Mouse (Mus musculus) left cerebral cortex, postnatal 14 days (tissue): ENCODE data around the gene Paf1. TPM values are rescaled to one million over a fixed set of nuclear protein-coding genes. Genes with fewer than 3 reads are reported as not detected.
"Not testable (repeated sequence)": the region's sequence is repeated elsewhere in the genome, so short reads cannot be mapped to it uniquely, and the experiment has no call there.

ENCODE experiments used
- DNase-seq, 2 experiments: peaks; one replicate each; pipeline ENCODE4 v3.0.0; 2021 to 2022; ENCODE audit warnings: low spot score in 2 of 2, mixed read lengths in 1 of 2
- intact Hi-C: fragments of 180-260 bp; cut with DNase I; formaldehyde crosslinking; loops from one replicate; pipeline ENCODE4 v1.15.1; 2025
- total RNA-seq, 2 experiments: library from RNA; stranded (reverse); gene quantifications; 2 replicates each; pipeline ENCODE4 v1.2.3; 2021

The Paf1 gene
- total RNA-seq, 2 experiments from 2014 or later, result 59.9 to 60.0 TPM

DNA sequence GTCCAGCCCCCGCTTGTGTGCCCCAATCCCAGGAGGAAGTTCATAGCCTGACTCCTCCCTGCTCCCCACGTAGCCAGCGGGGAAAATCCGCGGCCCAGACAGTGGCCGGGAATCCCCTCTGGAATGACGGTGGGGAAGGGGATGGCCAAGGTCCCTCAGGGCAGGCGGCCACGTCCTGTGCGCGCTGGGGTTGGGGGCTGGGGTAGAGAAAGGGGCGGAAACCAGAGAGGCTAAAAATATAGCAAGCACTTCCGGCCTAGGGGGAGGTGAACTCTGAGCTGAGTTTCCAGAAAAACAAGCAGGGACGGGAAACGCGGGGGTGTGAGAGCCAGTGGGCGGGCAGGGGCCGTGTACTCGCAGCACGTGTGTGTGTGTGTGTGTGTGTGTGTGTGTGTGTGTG, 10.8 kb upstream of the Paf1 start:
- intact Hi-C loops, result no loop called here
- DNase-seq, result peak; percentile 63 to 77

DNA sequence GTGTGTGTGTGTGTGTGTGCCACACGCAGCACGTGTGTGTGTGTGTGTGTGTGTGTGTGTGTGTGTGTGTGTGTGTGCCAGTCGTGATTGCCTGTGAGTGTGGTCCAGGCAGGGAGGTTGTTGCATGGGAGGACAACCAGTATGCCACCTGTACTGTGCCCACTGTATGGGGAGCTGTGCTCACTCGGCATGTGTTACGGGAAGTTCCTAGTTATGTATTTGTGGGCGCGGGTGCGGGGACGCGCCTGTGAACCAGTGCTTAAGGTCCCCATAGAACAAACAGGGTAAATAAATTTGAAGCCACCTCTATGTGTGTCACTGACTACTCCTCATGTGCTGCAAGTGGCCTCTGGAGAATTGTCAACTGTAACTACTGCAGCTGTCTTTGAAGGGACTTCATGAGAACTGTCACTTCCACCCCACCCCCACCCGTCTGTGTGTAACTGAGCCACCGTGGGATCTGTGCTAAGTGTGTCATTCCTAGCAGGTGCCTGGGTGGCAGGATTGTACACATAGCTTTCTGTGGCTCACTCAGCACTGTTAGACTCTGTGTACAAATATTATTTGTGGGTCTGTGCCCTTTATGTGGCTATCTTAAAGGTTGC, 10.3 kb upstream of the Paf1 start:
- peak in 1 of 2 experiments; percentile 33 for DNase-seq
- intact Hi-C loops, result no loop called here

DNA sequence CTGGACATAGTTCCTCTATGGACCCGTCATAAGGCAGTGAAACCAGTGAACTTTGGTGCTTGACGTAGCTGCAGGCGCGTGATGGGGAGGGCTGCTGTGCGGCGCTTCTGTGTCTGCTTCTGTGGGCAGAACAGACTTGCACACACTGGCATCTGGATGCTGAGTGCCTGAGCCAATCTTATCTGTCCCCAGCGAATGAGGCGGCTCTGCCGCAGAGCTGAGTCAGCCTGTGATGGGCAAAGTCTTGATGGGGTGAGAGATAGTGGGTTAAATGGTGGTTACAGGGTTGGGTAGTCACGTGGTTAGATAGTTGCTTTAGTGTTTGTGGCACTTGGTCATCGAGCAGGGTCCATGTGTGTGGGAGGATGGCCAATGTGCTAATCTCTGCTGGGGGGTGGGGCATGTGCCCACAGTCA, 9.8 kb upstream of the Paf1 start:
- intact Hi-C loops, result no loop called here
- peak; percentile 71 to 85 for DNase-seq

DNA sequence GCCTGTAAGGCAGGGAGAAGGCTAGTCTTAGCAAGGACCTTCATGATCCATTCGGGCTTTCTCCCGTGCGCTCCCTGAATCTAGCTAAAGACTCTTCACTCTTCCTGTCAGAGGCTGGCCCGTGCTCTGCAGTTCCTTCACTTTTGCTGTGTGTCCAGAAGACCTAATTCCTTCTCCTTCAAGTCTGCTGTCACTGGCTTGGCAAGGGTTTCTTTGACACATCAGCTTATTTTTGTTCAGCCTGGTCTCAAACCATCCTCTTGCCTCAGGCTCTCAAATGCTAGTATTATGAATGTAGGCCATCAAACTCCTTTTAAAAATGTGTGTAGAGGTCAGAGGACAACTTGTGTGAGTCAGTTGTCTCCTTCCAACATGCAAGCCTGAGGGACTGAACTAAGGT, 9.1 kb upstream of the Paf1 start:
- intact Hi-C loops, result no loop called here
- DNase-seq, result no peak

DNA sequence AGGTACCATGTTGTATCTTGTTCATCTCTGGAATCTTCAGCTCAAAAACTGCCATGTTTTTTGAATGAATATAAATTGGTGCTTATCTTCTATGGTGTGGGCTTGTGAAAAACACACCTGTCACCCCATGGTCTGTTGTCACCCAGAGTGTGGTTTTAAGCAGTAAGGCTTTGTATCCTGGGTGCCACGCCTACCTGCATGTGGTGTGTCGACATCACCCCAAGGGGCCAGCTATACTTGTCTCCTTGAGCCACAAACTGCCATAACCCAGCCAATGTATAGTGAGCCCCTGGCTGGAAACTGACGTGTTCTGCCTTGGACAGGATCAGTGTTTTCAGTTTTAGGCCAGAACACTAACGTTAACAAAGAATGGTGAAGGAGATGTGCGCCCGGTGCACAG, 8.6 kb upstream of the Paf1 start:
- DNase-seq, result no peak
- intact Hi-C loops, result no loop called here

DNA sequence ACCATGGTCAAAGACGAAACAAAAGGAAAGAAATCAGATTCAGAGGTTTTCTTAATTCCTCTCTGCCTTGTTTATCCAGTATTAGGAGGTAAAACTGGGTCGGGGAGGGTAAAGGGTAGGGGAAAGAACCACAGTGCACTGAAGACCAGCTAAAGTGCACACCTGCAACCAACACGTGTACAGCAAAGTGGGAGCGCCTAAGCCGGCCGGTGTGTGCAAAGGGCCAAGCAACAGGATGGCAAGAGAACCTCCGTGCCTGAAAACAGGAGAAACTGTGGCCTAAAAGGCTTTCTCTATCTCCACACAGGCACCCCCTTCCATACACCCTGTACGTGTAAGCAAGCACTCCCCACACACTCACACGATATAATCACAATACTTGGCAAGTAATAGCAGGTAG, 7.6 kb upstream of the Paf1 start:
- intact Hi-C loops, result no loop called here
- DNase-seq, result no peak

DNA sequence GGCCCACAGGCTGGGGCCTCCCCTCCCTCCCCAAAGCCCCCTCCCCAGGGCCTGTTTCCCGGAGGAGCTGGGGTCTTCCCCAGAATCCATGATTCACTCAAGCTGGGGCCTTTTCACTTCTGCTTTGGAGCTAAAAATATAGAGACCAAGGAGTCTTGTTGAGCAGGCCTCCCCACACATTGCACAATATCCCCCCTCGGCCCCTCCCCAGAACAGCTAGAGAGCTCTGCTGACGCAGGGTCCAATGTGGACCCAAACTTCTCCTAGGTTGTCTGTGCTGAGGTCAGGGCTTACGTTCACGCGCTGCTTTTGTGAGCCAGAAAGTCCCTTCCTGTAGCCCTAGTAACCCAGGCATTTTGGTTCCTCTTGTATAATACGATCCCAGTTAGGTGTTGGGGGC, 6.7 kb upstream of the Paf1 start:
- DNase-seq, result peak; percentile 30 to 62
- intact Hi-C loops, result loop anchor here (2.0 kb wide), 1 partner anchor 13 kb away; the partner anchor contains the start of gene Plekhg2

DNA sequence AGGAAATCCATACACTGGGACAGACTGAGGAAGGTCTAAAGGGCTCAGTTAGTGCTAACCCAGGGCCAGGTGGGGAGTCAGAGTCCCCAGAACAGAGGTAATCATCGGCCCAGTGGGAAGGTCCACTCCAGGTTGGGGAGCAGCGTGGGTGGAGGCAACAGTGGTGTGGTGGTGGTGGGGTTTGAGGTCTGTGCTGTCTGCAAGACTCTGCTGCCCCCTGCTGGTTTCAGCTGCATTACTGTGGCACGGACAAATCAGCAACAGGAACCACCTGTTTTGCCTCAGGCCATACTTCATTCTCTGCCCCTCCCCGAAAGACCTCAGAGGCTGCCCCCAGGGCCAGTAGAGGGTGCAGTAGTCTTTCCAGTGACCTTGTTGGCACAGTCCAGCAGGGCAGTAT, 6.3 kb upstream of the Paf1 start:
- intact Hi-C loops, result loop anchor here (2.0 kb wide), 1 partner anchor 14 kb away; the partner anchor contains the start of gene Plekhg2
- peak; percentile 84 to 85 for DNase-seq

DNA sequence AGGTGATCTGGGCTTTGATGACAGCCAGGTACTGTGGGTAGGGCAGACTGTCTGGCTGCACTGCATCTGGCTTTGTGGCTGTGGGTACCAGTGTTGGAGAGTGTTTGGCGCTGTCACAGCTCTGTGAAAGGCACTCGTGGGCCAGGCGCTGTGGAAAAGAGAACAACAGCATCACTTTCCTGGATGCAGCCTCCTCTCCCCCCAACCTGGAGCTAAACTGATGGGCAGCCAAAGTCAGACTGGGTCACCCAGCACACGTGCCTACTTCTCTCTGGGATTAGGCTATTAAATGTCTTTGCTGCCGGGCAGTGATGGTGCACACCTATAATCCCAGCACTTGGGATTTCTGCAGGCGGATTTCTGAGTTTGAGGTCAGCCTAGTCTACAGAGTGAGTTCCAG, 5.9 kb upstream of the Paf1 start:
- not testable (repeated sequence) for DNase-seq
- intact Hi-C loops, result loop anchor here (2.0 kb wide), 1 partner anchor 14 kb away; the partner anchor contains the start of gene Plekhg2

DNA sequence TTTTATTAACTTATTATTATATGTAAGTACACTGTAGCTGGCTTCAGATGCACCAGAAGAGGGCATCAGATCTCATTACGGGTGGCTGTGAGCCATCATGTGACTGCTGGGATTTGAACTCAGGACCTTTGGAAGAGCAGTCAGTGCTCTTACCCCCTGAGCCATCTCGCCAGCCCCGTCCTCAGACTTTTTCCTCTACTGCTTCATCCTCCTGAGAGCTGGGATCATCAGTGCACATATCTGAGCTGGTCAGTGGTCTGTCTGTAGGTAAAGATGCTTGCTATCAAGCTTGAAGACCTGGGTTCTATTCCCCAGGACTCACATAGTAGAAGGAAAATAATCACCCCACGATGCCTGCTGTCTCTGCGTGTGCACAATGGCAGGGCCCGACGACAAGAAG, 5.4 kb upstream of the Paf1 start:
- DNase-seq, result not testable (repeated sequence)
- intact Hi-C loops, result loop anchor here (2.0 kb wide), 1 partner anchor 15 kb away; the partner anchor contains the start of gene Plekhg2

DNA sequence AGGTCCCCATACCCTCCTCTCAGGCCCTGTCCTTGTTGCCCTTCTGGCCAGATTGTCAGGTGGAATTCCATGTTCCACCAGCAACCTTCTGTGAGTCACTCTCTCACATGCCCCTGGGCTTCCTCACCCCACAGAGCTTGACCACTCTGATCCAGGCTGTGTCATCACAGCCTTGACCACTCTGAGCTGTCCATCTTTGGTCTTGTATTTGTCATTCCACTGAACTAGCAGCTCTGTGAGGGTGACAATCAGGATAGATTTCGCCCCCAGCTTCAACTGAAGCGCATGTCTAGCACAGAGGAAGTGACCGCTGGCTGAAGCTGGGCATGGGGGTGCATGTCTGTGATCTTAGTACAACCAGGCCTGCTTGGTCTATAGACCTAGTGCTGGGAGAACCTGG, 2.4 kb upstream of the Paf1 start:
- no peak for DNase-seq
- intact Hi-C loops, result no loop called here

DNA sequence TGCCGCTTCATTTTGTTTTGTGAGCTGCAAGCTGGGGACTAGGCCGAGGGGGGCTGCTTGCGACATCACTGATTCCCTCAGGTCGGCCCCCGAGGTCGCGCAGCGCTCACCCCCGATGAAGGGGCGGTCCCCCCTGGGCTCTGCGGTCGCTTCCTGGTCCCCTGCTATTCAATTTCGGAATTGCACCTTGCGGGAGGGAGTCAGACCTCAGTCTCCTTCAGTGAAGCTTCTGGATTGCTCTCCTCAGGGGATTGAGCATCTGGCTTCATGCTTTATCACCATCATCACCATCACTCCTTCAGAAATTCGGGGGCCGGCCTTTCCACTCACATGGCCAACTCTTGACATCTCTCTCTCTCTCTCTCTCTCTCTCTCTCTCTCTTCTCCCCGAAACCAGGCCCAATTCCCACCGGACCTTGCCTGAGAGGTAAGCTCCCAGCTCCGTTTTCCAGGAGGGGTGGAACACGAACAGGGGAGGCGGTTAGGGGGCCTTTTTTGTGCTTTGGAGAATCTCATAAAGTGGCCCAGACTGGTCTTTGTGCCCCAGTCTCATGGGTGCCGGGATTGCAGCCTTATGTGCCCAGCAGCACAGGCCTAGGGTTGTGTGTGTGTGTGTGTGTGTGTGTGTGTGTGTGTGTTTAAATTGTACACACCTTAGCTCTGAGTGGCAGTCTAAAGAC, 661 bp downstream of the Paf1 start:
- no peak for DNase-seq
- intact Hi-C loops, result no loop called here

DNA sequence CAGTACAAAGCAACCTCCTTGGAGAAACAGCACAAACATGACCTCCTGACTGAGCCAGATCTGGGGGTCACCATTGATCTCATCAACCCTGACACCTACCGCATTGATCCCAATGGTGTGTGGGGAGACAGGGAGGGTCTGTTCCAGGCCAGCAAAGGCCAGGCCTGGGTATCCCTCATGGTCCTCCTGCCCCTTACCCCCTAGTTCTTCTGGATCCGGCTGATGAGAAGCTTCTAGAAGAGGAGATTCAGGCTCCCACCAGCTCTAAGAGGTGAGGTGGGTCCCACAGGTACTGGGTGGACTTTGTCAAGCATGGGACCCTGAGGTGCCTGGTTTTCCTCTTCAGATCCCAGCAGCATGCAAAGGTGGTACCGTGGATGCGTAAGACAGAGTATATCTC, 2.7 kb downstream of the Paf1 start:
- intact Hi-C loops, result no loop called here
- no peak for DNase-seq

DNA sequence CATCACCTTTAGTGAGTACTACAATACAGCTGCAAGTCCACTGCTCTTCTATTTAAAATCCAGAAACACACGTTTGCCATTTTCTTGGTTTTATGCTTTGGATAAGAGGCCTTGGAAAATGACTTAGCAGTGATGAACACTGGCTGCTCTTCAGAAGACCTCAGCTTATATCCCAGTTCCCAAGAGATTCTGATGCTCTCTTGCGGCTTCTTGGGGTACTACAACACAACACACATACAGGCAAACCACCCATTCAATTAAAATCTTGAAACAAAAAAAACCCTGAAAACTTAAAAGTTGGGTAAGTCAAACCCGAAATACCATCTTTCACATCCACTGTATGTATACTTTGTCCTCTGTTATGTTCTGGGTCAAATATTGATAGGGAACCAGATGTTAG, 5.2 kb downstream of the Paf1 start:
- intact Hi-C loops, result no loop called here
- peak; percentile 41 to 69 for DNase-seq

DNA sequence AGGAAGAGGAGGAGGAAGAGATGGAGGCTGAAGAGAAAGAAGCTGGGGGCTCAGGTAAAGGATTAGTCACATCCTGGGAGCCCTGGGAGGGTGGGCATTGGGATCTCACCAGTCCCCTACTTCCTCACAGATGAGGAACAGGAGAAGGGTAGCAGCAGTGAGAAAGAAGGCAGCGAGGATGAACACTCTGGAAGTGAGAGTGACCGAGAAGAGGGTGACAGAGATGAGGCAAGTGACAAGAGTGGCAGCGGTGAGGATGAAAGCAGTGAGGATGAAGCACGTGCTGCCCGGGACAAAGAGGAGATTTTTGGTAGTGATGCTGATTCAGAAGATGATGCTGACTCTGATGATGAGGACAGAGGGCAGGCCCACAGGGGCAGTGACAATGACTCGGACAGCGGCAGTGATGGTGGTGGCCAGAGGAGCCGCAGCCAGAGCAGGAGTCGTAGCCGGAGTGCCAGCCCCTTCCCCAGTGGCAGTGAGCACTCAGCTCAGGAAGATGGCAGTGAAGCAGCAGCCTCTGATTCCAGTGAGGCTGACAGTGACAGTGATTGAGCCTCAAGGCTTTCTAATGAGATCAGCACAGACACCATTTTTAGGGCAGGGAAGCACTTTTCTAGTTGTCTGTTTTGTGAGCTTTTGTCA, 6.1 kb downstream of the Paf1 start:
- no peak for DNase-seq
- intact Hi-C loops, result no loop called here

DNA sequence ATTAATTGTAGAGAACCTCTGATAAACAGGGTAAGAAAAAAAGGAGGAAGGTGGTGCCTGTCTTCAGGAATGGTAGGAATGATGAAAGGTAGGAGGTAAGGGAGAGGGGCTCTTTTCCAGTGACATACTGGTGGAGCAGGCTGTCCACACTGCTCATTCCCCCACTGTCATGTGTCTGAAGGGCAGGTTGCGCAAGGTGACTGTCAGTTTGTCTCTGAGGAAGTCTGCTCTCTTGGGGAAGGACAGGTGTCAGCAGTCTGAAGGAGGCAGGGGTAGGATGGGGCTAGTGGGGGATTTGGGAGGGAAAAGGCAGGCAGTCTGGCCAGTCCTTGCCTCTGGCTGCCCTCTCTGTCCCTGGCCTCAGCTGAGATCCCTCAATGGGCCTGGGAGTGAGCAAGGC, 8.3 kb downstream of the Paf1 start:
- no peak for DNase-seq
- intact Hi-C loops, result no loop called here

DNA sequence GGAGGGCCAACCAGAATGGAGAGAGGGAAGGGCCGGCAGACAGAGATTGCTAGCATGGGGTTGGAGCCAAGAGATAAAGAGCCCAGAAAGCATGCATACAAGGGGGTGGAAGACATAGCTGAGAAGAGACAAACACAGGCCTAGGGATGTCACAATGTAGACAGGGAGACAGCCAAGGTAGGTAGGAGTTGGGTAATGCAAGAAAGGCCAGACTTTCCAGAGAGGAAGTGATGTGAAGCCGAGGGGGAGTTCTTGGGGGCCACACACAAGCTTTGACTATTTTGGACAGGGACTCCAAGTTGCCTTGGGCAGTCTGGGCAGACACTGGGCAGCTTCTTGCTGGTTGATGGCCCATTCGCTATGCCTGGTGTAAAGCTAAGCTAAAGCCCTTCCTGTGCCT, 9.2 kb downstream of the Paf1 start:
- no peak for DNase-seq
- intact Hi-C loops, result no loop called here

DNA sequence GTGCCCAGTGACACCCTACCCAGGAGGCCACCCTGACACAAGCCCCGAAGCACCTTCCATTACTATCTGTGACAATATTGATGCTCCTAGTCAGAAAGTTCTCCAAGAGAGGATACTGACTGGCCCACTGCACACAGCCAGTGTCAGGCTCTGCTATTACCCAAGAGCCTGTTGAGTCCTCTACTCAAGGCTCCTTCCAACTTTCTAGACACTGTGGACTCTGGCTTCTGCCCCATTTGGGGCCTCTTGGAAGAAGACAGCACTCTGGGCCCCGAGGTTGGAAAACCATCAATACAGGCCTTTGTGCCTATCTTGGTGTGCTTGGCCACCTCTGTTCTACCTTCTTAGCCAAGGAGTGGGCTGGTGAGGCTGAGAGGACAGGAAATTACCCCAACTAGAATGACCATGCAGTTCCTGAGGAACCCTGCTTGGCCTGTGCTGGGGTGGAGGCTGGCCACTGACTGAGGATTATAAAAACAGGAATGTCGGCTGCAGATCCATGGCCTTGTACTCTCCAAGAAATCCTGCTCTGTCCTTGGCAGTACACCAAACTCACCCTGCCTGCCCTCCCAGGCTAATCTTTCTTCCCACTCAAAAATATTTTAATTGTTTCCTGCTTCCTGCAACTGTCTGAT, 18.2 kb downstream of the Paf1 start:
- intact Hi-C loops, result no loop called here
- no peak for DNase-seq

DNA sequence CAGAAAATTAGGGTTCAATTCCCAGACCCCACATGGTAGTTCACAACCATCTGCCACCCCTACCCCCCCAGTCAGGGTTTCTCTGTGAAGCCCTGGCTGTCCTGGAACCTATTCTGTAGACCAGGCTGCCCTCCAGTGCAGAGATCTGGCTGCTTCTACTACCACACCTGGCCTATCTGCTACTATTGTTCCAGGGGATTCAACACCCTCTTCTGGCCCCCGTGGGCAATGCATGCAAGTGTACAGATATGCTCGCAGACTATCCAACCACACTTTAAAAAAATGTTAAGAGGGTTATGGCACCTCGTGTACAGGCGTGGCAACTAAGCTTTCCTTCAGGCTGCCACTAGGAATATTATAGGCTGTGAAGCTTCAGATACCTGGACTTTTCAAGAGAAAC, 20.1 kb downstream of the Paf1 start:
- intact Hi-C loops, result no loop called here
- no peak for DNase-seq

DNA sequence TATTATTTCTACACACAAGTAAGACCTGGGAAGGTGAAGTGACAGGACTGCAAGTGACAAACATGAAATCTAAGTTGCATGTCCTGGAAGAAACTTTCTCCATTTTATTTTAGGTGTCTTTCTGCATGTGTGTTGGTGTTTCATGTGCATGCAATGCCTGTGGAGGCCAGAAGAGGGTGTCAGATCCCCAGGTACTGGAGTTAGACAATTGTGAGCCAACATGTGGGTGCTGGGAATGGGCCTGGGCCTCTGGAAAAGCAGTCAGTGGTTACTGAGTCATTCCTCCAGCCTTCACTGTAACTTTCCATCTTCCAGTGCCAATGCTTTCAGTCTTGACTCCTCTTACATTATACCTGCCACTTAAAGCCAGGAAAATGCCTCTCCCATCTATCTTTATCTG, 24.6 kb downstream of the Paf1 start:
- intact Hi-C loops, result no loop called here
- DNase-seq, result no peak
